Mouse (Mus musculus) heart, embryonic 10.5 days (tissue): ENCODE measurements around the gene Stambpl1. TPM values are rescaled to one million over a fixed set of nuclear protein-coding genes. Genes with fewer than 3 reads are reported as not detected.

Experiments used
- DNase-seq: peaks from one replicate; pipeline ENCODE4 v3.0.0-alpha.2; 2017; ENCODE audit warnings: low spot score
- H3K27ac ChIP-seq: fragments of 300-500 bp; sonication (generic); 2 replicates; pipeline ENCODE4 v1.5.1; 2016; ENCODE audit warnings: mild to moderate bottlenecking
- H3K27me3 ChIP-seq: fragments of 300-500 bp; sonication (generic); 2 replicates; pipeline ENCODE4 v1.6.1; 2016; ENCODE audit warnings: mild to moderate bottlenecking; ENCODE audit not compliant: poor library complexity, insufficient read depth, severe bottlenecking
- H3K36me3 ChIP-seq: fragments of 300-500 bp; sonication (generic); 2 replicates; pipeline ENCODE4 v1.6.1; 2016; ENCODE audit warnings: mild to moderate bottlenecking, moderate library complexity
- H3K4me1 ChIP-seq: fragments of 300-500 bp; sonication (generic); 2 replicates; pipeline ENCODE4 v1.6.1; 2016; ENCODE audit warnings: mild to moderate bottlenecking
- H3K4me3 ChIP-seq: fragments of 300-500 bp; sonication (generic); 2 replicates; pipeline ENCODE4 v1.5.1; 2016; ENCODE audit warnings: mild to moderate bottlenecking, moderate library complexity
- H3K9me3 ChIP-seq: fragments of 300-500 bp; sonication (generic); 2 replicates; pipeline ENCODE4 v1.6.1; 2016; ENCODE audit warnings: mild to moderate bottlenecking, moderate library complexity
- WGBS: fragments of 180-500 bp; shearing (Covaris S2); methylation state at CpG from one replicate; pipeline ENCODE4 v1.1.7; 2016; 5-methylcytosine and 5-hydroxymethylcytosine counted together
- polyA plus RNA-seq: library from polyadenylated mRNA; unstranded; fragments of >200 nt; fragmentation: Nextera tagmentation; extraction: Ambion mirVana; gene quantifications from 2 replicates; pipeline ENCODE4 v1.2.1, GENCODE M21; 2016

Gene Stambpl1
- polyA plus RNA-seq, 1 experiment from 2014 or later, result 3.9 TPM

GRCm38 (mm10) chr19:34231596-34231995 lies 39.6 kb downstream of the Stambpl1 start:
- 85% methylated on average over 7 of the region's 7 CpGs for WGBS
- Histone ChIP-seq H3K36me3 (no peaks in the 10 kb centered on the region), H3K27me3 (no peaks in the 10 kb centered on the region), H3K4me1 (no peaks in the 10 kb centered on the region), H3K9me3 (no peaks in the 10 kb centered on the region), H3K4me3 (no peak overlapping the region), H3K27ac (no peak overlapping the region)
- DNase-seq, result no peak

DNA sequence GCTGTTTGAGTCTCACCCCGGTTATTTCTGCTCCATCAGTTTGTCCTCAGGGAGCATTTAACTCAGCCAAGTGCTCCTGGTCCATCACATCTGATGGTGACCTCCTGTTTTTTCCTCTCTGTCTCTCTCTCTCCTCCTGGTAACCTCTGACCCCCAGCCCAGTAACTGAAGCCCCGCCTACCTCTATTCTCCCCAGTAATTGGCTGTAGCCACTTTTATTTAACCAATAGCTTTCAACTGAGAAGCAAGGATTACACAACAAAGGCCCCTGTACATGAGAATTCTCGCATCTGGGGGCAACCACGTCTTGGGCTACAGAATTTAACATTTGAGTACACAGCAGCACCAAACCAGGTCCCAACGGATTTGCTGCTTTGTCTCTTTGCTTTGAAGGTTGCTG lies 40.3 kb downstream of the Stambpl1 start:
- Histone ChIP-seq H3K27ac (no peak overlapping the region), H3K4me3 (no peak overlapping the region), H3K36me3 (no peaks in the 10 kb centered on the region; the same call in 1 of the 2 replicates), H3K27me3 (no peaks in the 10 kb centered on the region), H3K9me3 (no peaks in the 10 kb centered on the region), H3K4me1 (no peaks in the 10 kb centered on the region)
- WGBS, result 61% methylated on average over 5 of the region's 5 CpGs
- DNase-seq, result no peak

DNA sequence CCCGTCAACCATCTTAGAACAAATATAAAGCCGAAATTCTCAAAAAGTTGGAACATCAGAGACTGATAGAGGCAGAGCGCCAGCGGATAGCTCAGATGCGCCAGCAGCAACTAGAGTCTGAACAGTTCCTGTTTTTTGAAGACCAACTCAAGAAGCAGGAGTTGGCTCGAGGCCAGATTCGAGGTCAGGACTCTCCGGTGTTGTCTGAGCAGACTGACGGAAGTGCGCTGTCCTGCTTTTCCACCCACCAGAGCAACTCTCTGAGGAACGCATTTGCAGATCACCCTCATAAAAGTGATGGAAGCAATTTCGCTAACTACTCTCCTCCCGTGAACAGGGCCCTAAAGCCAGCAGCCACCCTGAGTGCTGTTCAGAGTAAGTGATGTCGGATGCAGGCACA lies 41.9 kb downstream of the Stambpl1 start:
- H3K36me3 ChIP-seq, result no peaks in the 10 kb centered on the region; the same call in 1 of the 2 replicates
- H3K4me3 ChIP-seq, result no peak overlapping the region
- no peaks in the 10 kb centered on the region for H3K4me1 ChIP-seq
- H3K9me3 ChIP-seq, result no peaks in the 10 kb centered on the region
- no peaks in the 10 kb centered on the region for H3K27me3 ChIP-seq
- no peak overlapping the region for H3K27ac ChIP-seq
- WGBS, result 84% methylated on average over 14 of the region's 14 CpGs
- no peak for DNase-seq

- Histone ChIP-seq H3K4me3 (no peak overlapping the region), H3K27me3 (no peaks in the 10 kb centered on the region), H3K36me3 (no peaks in the 10 kb centered on the region; the same call in 1 of the 2 replicates), H3K4me1 (no peaks in the 10 kb centered on the region), H3K9me3 (no peaks in the 10 kb centered on the region), H3K27ac (no peak overlapping the region)
- no peak for DNase-seq
- WGBS, result 94% methylated on average over 3 of the region's 3 CpGs
These were observed 44.0 kb downstream of the Stambpl1 start for GRCm38 (mm10) chr19:34236049-34236448.

DNA sequence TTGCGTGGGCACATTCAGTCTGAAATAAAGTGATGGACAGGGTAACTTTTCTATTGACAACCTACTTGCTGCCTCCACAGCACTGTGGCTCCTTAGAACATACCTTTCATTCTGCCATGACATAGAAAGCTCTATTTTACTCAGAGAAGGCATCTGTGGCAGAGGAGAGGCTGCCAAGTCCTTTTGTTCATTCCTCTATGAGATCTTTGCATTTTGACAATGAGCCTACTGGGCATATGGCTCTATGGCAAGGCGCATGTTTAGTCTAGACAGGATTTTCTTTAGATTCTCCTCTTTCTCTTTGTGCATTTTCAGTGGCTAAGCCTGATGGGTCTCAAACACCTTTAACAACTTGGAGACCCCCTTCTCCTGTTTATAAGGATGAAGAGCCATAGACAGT lies 45.7 kb downstream of the Stambpl1 start:
- H3K9me3 ChIP-seq, result no peaks in the 10 kb centered on the region
- no peak overlapping the region for H3K4me3 ChIP-seq
- WGBS, result 90% methylated on average over 2 of the region's 2 CpGs
- DNase-seq, result no peak
- no peaks in the 10 kb centered on the region for H3K4me1 ChIP-seq
- no peak overlapping the region for H3K27ac ChIP-seq
- no peaks in the 10 kb centered on the region for H3K27me3 ChIP-seq
- peaks cover 15% of the 10 kb centered on the region; the same call in 1 of the 2 replicates for H3K36me3 ChIP-seq

GRCm38 (mm10) chr19:34240273-34241039 lies 48.4 kb downstream of the Stambpl1 start:
- Histone ChIP-seq H3K27me3 (no peaks in the 10 kb centered on the region), H3K27ac (no peak overlapping the region), H3K4me3 (no peak overlapping the region), H3K9me3 (no peaks in the 10 kb centered on the region), H3K36me3 (peaks cover 38% of the 10 kb centered on the region), H3K4me1 (no peaks in the 10 kb centered on the region)
- DNase-seq, result no peak
- 69% methylated on average over 5 of the region's 5 CpGs for WGBS

- Histone ChIP-seq H3K9me3 (no peaks in the 10 kb centered on the region), H3K27ac (no peak overlapping the region), H3K27me3 (no peaks in the 10 kb centered on the region), H3K36me3 (peaks cover 48% of the 10 kb centered on the region), H3K4me1 (no peaks in the 10 kb centered on the region), H3K4me3 (no peak overlapping the region)
- 65% methylated on average over 15 of the region's 15 CpGs for WGBS
- DNase-seq, result no peak
These were observed 49.4 kb downstream of the Stambpl1 start for GRCm38 (mm10) chr19:34241247-34241915.

DNA sequence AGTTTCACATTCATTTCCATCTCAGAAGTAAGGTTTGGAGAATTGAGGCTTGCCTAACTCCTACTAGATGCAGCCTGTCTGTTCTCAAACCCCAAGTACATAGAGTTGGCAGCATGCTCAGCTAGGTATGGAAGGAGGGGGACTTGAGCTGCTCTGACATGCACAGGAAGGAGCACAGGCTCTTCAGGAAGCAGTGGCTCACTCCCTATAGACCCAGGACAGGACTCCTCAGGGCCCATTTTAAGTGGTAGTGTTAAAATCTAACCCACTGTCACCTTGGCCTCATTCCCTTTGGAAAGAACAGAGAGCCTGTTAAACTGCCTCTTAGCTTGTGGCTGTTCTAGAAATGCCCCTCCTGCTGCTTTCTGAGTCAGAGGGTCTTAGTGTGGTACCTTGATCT lies 50.9 kb downstream of the Stambpl1 start:
- no peak overlapping the region for H3K4me3 ChIP-seq
- no peaks in the 10 kb centered on the region for H3K4me1 ChIP-seq
- no peaks in the 10 kb centered on the region for H3K9me3 ChIP-seq
- no peak for DNase-seq
- H3K27me3 ChIP-seq, result no peaks in the 10 kb centered on the region
- H3K27ac ChIP-seq, result no peak overlapping the region
- H3K36me3 ChIP-seq, result peaks cover 59% of the 10 kb centered on the region

GRCm38 (mm10) chr19:34244056-34244455 lies 52.0 kb downstream of the Stambpl1 start:
- no peaks in the 10 kb centered on the region; the same call in 1 of the 2 replicates for H3K27me3 ChIP-seq

DNA sequence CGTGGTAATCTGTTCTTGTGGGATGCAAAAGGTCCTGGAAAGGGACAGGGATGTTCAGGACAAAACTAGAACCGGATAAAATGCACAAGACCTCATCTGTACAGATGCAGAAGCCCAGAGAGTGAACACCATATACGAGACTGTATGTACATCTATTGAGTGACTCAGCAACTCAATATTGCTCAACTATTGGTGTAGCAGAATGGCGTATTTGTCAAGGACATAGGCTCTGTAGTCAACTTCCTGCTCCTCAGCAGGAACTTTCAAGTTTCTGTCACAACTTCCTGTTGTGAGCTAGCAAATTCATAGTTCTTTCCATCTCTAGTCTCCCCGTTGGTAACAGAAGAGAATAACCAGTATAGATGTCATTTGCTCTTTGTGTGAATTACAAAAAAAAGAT lies 56.5 kb downstream of the Stambpl1 start:
- peaks cover 6% of the 10 kb centered on the region; the same call in 1 of the 2 replicates for H3K4me1 ChIP-seq
- H3K27me3 ChIP-seq, result no peaks in the 10 kb centered on the region; the same call in 1 of the 2 replicates
- H3K36me3 ChIP-seq, result peaks cover 45% of the 10 kb centered on the region
- 81% methylated on average over 5 of the region's 5 CpGs for WGBS
- no peak overlapping the region for H3K27ac ChIP-seq
- no peak overlapping the region for H3K4me3 ChIP-seq
- DNase-seq, result no peak
- no peaks in the 10 kb centered on the region for H3K9me3 ChIP-seq

More at GRCm38 (mm10) chr19:34244056-34244455, 52.0 kb downstream of the Stambpl1 start:
- no peak for DNase-seq
- Histone ChIP-seq H3K4me1 (no peaks in the 10 kb centered on the region), H3K36me3 (peaks cover 66% of the 10 kb centered on the region), H3K4me3 (no peak overlapping the region), H3K9me3 (no peaks in the 10 kb centered on the region), H3K27ac (no peak overlapping the region)
- 22% methylated on average over 6 of the region's 6 CpGs for WGBS

DNA sequence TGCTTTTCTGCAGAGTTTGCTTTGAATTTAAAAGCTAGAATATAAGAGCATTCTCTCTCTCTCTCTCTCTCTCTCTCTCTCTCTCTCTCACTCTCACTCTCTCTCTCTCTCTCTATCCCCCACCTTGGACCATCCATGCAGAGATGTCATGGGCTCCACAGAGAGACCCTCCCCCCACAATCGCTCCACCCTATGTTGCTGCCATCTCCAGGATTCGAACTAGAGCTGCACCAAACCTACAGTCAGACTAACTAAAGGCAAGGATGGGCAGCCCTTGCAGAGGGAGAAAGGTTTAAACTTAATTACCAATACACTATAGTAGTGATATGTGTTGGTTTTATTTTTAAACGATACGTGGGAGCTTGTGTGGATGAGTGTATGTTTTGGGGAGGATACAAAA lies 58.6 kb downstream of the Stambpl1 start:
- Histone ChIP-seq H3K9me3 (no peaks in the 10 kb centered on the region), H3K36me3 (peaks cover 28% of the 10 kb centered on the region), H3K4me3 (no peak overlapping the region), H3K4me1 (peaks cover 11% of the 10 kb centered on the region; the same call in 1 of the 2 replicates), H3K27ac (no peak overlapping the region), H3K27me3 (no peaks in the 10 kb centered on the region; the same call in 1 of the 2 replicates)
- DNase-seq, result no peak
- 85% methylated on average over 4 of the region's 4 CpGs for WGBS

GRCm38 (mm10) chr19:34251900-34252299 lies 59.9 kb downstream of the Stambpl1 start:
- Histone ChIP-seq H3K4me1 (peaks cover 14% of the 10 kb centered on the region; the same call in 1 of the 2 replicates), H3K4me3 (no peak overlapping the region), H3K36me3 (peaks cover 15% of the 10 kb centered on the region), H3K9me3 (no peaks in the 10 kb centered on the region), H3K27me3 (no peaks in the 10 kb centered on the region; the same call in 1 of the 2 replicates), H3K27ac (no peak overlapping the region)
- no peak for DNase-seq
- WGBS, result 84% methylated on average over 2 of the region's 2 CpGs

- H3K36me3 ChIP-seq, result peaks cover 10% of the 10 kb centered on the region
- H3K4me1 ChIP-seq, result peaks cover 14% of the 10 kb centered on the region; the same call in 1 of the 2 replicates
- no peaks in the 10 kb centered on the region; the same call in 1 of the 2 replicates for H3K27me3 ChIP-seq
- DNase-seq, result no peak
- peak overlapping the region; percentile 59 for H3K4me3 ChIP-seq
- H3K27ac ChIP-seq, result no peak overlapping the region
- 30% methylated on average over 9 of the region's 9 CpGs for WGBS
- H3K9me3 ChIP-seq, result no peaks in the 10 kb centered on the region
These were observed 60.4 kb downstream of the Stambpl1 start for GRCm38 (mm10) chr19:34252450-34252849.
